Mouse (Mus musculus) G1E (cell line): Measurements from ENCODE around the gene Hexim1. TPM values are rescaled to one million over a fixed set of nuclear protein-coding genes. Genes with fewer than 3 reads are reported as not detected.
A peak's percentile ranks its signal among the peaks of the same experiment; 100 is the strongest.

ENCODE experiments used
- ATAC-seq: 2 replicates; pipeline ENCODE4 v1.8.0; 2016; ENCODE audit warnings: mild to moderate bottlenecking; ENCODE audit not compliant: insufficient number of reproducible peaks, poor library complexity, low FRiP score, severe bottlenecking; ENCODE audit errors: extremely low read depth
- DNase-seq: peaks from one replicate; pipeline ENCODE4 v3.0.0; 2012; ENCODE audit warnings: low spot score
- H3K27me3 ChIP-seq: 2 replicates; pipeline ENCODE4 v1.6.1; 2012; ENCODE audit warnings: mild to moderate bottlenecking, low read length, inconsistent platforms; ENCODE audit not compliant: insufficient read depth
- H3K36me3 ChIP-seq: replicated peaks from 2 replicates; pipeline ENCODE3; 2012; ENCODE audit warnings: mild to moderate bottlenecking, inconsistent platforms
- H3K4me1 ChIP-seq: 2 replicates; pipeline ENCODE4 v1.6.1; 2012; ENCODE audit warnings: low read depth, low read length, inconsistent platforms, mixed read lengths; ENCODE audit not compliant: insufficient read depth
- H3K4me3 ChIP-seq: 2 replicates; pipeline ENCODE4 v1.5.1; 2012; ENCODE audit warnings: low read depth, mild to moderate bottlenecking, inconsistent platforms, low read length, moderate library complexity, mixed read lengths
- H3K9me3 ChIP-seq: replicated peaks from 2 replicates; pipeline ENCODE4 v1.6.1; 2012; ENCODE audit warnings: inconsistent platforms
- CTCF ChIP-seq: IDR thresholded peaks from 2 replicates; pipeline ENCODE4 v1.5.1; 2012; ENCODE audit warnings: low read depth, low read length, inconsistent platforms, mixed read lengths
- GATA1 ChIP-seq: IDR thresholded peaks from 2 replicates; pipeline ENCODE4 v1.6.1; 2012; ENCODE audit warnings: borderline replicate concordance, low read length, inconsistent platforms, mixed read lengths
- GATA2 ChIP-seq: IDR thresholded peaks from 2 replicates; pipeline ENCODE4 v1.6.1; 2012; ENCODE audit warnings: low read depth, low read length, inconsistent platforms, borderline replicate concordance
- POLR2AphosphoS5 ChIP-seq: IDR thresholded peaks from 2 replicates; pipeline ENCODE4 v1.6.1; 2012; ENCODE audit warnings: low read depth, low read length, inconsistent platforms; ENCODE audit not compliant: insufficient replicate concordance
- TAL1 ChIP-seq: conservative IDR thresholded peaks from 2 replicates; pipeline ENCODE4 v1.6.1; 2012; ENCODE audit warnings: low read depth, low read length, inconsistent platforms, mixed read lengths
- polyA plus RNA-seq: library from polyadenylated mRNA; stranded (reverse); fragments of >175 nt; gene quantifications from 2 replicates; pipeline ENCODE4 v1.2.3, GENCODE M21; 2012
- total RNA-seq, 2 experiments: library from RNA; stranded (forward) in 1 of 2; stranded (reverse) in 1 of 2; fragments of 200-1000 nt in 1 of 2; fragments of >200 nt in 1 of 2; fragmentation: Nextera tagmentation in 1 of 2; gene quantifications; 2 replicates each; pipeline ENCODE4 v1.2.3; 2014 to 2017

Hexim1 gene
- total RNA-seq (2014; fragmentation: Nextera tagmentation), result 13.2 and 16.6 TPM in 2 replicates
- total RNA-seq (2017), result 36.7 and 39.4 TPM in 2 replicates
- 21.2 and 25.7 TPM in 2 replicates for polyA plus RNA-seq

DNA sequence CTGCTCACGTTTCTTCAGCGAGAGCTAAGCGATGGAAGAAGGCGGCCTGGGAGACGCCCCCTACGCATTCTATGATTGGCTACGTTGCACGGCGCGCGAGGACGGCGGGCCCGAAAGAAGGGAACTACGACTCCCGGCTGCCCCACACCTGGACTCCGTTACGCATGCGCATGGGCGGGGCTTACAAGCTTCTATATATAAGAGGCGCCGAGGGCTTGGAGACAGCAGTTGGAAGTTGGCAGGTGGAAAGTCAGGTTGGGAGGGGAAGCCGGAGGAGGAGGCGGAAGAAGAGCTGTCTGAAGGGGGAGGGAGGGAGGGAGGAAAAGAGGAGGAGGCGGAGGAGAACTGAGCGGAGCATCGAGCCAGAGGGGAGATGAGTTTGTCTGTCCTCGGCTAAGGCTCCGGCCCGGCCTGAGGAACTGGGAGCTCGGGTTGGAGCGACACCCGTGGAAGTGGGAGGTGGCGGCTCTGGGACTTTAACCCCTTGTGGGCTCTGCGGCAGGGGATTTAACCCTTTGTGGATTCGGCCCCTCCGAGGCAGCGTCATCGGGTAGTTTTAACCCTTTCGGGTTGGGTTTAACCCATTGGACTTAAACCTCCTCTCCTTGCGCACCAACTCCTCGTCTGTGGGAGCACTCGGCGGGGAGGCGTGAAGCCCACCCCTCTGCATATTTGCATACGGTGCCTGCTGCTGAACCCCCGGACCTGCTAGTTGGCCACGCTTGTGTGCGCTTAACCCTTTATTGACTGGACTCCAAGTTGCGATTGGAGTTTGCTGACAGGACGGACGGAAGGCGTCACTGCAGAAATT, at the start of gene Hexim1:
Gene Hexim1 (plus strand): TSS at position 224 of the 811 bp plus-strand sequence.
- peak; percentile 87 for DNase-seq
- Histone ChIP-seq H3K27me3 (no peaks in the 10 kb centered on the region), H3K4me3 (peak within 1 kb of the TSS; percentile 80), H3K9me3 (no peaks in the 10 kb centered on the region), H3K4me1 (peaks cover 55% of the 10 kb centered on the region), H3K36me3 (peaks cover 46% of the 10 kb centered on the region)
- peak; percentile 95 for ATAC-seq
- TF ChIP-seq GATA2 (no peak), POLR2AphosphoS5 (peak; percentile 100), TAL1 (no peak)

DNA sequence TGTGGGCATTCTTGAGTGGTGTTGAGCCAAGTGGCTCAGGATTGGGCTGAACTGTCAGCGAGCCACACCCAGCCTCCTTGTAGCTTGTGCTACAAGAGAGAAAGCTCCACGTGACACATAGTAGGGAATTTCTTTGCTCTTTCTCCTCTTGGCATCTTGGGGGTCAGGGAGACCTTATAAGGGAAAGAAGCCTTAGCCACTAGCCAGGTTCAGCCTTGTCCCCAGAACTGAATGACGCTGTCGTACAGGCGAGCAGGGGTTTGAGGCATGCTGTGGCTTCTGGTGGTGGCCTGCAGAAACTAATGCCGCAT, 49.0 kb upstream of the Hexim1 start:
- no peak for DNase-seq
- H3K9me3 ChIP-seq, result no peaks in the 10 kb centered on the region
- peaks cover 94% of the 10 kb centered on the region for H3K36me3 ChIP-seq
- no peaks in the 10 kb centered on the region for H3K4me1 ChIP-seq
- H3K27me3 ChIP-seq, result no peaks in the 10 kb centered on the region; the same call in 1 of the 2 replicates
- TF ChIP-seq GATA1 (no peak), TAL1 (no peak), GATA2 (no peak), POLR2AphosphoS5 (no peak), CTCF (no peak)
- no peak overlapping the region for H3K4me3 ChIP-seq
- ATAC-seq, result no peak

DNA sequence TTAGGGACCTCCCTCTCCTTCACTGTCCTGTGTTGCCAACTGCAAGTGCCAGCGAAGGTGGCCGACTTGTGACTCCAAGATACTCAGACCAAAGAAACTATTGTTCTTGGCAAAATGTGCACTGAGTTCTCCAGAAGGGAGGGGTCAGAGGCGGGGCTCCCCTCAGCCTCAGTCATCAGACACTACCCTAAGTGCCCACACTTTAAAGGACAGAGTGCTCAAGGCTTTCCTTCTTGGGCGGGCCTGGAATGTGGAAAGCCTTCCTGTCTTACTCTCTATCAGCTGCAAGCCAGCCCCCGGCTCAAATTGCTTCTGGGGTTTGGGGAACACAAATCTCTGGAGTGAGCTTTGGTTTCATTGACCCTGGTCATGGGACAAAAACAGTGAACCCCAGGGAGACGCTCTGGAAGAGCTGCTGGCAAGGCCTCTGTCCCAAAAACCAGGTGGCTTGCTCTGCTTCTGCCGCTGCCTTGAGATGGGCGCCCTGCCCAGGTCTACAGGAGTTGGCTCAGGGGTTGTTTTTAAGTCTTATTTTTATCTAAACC, 48.5 kb upstream of the Hexim1 start:
- Histone ChIP-seq H3K9me3 (no peaks in the 10 kb centered on the region), H3K4me1 (no peaks in the 10 kb centered on the region), H3K4me3 (no peak overlapping the region), H3K27me3 (no peaks in the 10 kb centered on the region; the same call in 1 of the 2 replicates), H3K36me3 (peaks cover 90% of the 10 kb centered on the region)
- ATAC-seq, result no peak
- no peak for DNase-seq
- TF ChIP-seq GATA2, result no peak
- no peak for TF ChIP-seq TAL1
- no peak for TF ChIP-seq POLR2AphosphoS5
- TF ChIP-seq CTCF, result no peak
- TF ChIP-seq GATA1, result no peak

DNA sequence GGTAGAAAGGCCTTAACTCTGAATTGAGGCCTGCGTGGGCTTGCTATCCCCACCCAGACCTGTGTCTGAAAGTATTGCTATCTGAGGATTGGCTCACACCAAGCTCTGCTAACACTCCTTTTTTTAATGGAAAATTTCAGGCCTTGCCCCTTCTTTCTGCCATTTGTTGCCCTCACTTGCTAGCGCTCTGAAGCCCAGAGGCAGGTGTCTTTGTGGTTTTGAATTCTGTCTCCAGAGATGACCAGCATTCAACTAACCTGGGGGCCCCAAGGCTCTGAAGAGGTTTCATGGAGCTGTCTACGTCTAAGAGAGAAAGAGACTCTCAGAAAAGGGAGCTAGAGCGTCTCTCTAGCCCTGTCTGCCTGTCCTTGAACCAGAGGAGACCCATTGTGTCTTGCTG, 47.8 kb upstream of the Hexim1 start:
- TF ChIP-seq GATA2 (no peak), POLR2AphosphoS5 (no peak), CTCF (no peak), TAL1 (no peak), GATA1 (no peak)
- Histone ChIP-seq H3K4me3 (no peak overlapping the region), H3K27me3 (no peaks in the 10 kb centered on the region; the same call in 1 of the 2 replicates), H3K4me1 (no peaks in the 10 kb centered on the region), H3K9me3 (no peaks in the 10 kb centered on the region), H3K36me3 (peaks cover 85% of the 10 kb centered on the region)
- no peak for DNase-seq
- ATAC-seq, result no peak

- peaks cover 79% of the 10 kb centered on the region for H3K36me3 ChIP-seq
- ATAC-seq, result no peak
- TF ChIP-seq POLR2AphosphoS5 (no peak), TAL1 (no peak), GATA2 (no peak), CTCF (no peak), GATA1 (no peak)
Measured at GRCm38 (mm10) chr11:103068884-103069283, 47.1 kb upstream of the Hexim1 start.

GRCm38 (mm10) chr11:103069731-103070130, 46.3 kb upstream of the Hexim1 start:
- no peak for TF ChIP-seq TAL1
- TF ChIP-seq GATA1, result no peak
- no peak for TF ChIP-seq POLR2AphosphoS5
- no peak for TF ChIP-seq GATA2
- no peak for TF ChIP-seq CTCF
- no peak for ATAC-seq
- Histone ChIP-seq H3K4me3 (no peak overlapping the region), H3K4me1 (no peaks in the 10 kb centered on the region), H3K36me3 (peaks cover 70% of the 10 kb centered on the region), H3K9me3 (no peaks in the 10 kb centered on the region), H3K27me3 (peaks cover 9% of the 10 kb centered on the region; the same call in 1 of the 2 replicates)
- no peak for DNase-seq

More at GRCm38 (mm10) chr11:103068884-103069283, 47.1 kb upstream of the Hexim1 start:
- Histone ChIP-seq H3K9me3 (no peaks in the 10 kb centered on the region), H3K27me3 (peaks cover 4% of the 10 kb centered on the region; the same call in 1 of the 2 replicates), H3K4me3 (no peak overlapping the region), H3K4me1 (no peaks in the 10 kb centered on the region)
- no peak for DNase-seq
